ENCODE assay signal across 40 mouse cellular contexts in the genomic region with DNA sequence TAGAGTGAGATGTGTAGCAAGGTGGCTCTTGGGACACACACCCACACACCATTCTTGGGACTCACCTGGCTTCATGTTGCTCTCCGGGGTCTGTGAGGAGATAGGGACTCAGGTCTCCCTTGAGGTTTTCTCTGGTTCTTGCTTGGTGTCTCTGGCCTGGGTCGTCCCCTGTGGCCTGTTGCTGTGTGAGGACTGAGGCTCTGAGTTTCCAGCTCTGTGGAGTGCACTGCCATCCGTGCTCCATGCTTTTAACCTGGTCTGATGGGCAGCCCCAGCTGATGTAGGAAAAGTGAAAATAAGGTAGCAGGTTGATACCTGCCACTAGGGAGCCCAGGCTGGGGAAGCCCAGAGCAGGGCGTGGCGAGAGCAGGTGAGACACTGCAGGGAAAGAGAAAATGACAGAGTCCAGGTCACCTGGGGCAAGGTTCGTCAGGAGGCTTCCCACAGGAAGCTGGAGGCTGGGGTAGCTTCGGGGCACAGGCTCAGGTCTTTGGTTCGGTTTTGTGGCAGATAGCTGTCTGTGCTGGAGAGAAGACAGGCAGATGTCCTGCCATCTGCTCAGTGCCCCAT. TPM values are rescaled to one million over a fixed set of nuclear protein-coding genes. Genes with fewer than 3 reads are reported as not detected.
"Had no signal": no experiment of that assay in that cellular context is flagged by ENCODE, and none has a peak within 500 bp of the region (broad histone marks: within the 10 kb centered on the region; RNA-seq: fewer than 3 reads in every experiment).

Gene Ifnl2 (minus strand): TSS at position 51 of the 570 bp plus-strand sequence.

RNA-seq across cellular contexts. Expression of gene Ifnl2, which starts in this region (rescaled TPM):
- total RNA-seq: left cerebral cortex, postnatal 10 days; left cerebral cortex, postnatal 14 days; left cerebral cortex, postnatal 25 days; left cerebral cortex, postnatal 36 days; left cerebral cortex, postnatal 4 days; liver, adult 2 months; megakaryocyte progenitor cell, adult 5-6 weeks; megakaryocyte, adult 5-6 weeks; megakaryocyte-erythroid progenitor cell, adult 5-6 weeks; midbrain, postnatal 0 days; monocyte, adult 5-6 weeks had no signal
- polyA plus RNA-seq: limb, embryonic 10.5 days; limb, embryonic 11.5 days; limb, embryonic 12.5 days; limb, embryonic 13.5 days; limb, embryonic 14.5 days; limb, embryonic 15.5 days; liver, adult 2 months; liver, embryonic 11.5 days; liver, embryonic 12.5 days; liver, embryonic 13.5 days; liver, embryonic 14.5 days; liver, embryonic 15.5 days; liver, embryonic 16.5 days; liver, postnatal 0 days; lung, adult 2 months; lung, embryonic 14.5 days; lung, embryonic 15.5 days; lung, embryonic 16.5 days; lung, postnatal 0 days; macrophage; midbrain, embryonic 10.5 days; midbrain, embryonic 11.5 days; midbrain, embryonic 12.5 days; midbrain, embryonic 13.5 days; midbrain, embryonic 14.5 days; midbrain, embryonic 15.5 days; midbrain, embryonic 16.5 days; midbrain, postnatal 0 days; myocyte; neural tube, embryonic 11.5 days; neural tube, embryonic 12.5 days had no signal
